Mouse (Mus musculus) liver, postnatal 0 days (tissue): ENCODE data around the gene Ssb. TPM values are rescaled to one million over a fixed set of nuclear protein-coding genes. Genes with fewer than 3 reads are reported as not detected.

Source experiments
- ATAC-seq: fragments of 200-750 bp; cut with Nextera tagmentation; 2 replicates; pipeline ENCODE4 v1.8.0; 2017; ENCODE audit warnings: mild to moderate bottlenecking, moderate library complexity
- DNase-seq: peaks from one replicate; pipeline ENCODE4 v3.0.0-alpha.2; 2016
- H3K27ac ChIP-seq: fragments of 300-500 bp; sonication (generic); 2 replicates; pipeline ENCODE4 v1.5.1; 2014; ENCODE audit warnings: antibody characterized with exemption, moderate library complexity, mild to moderate bottlenecking, low read depth
- H3K27me3 ChIP-seq: fragments of 300-500 bp; sonication (generic); 2 replicates; pipeline ENCODE4 v1.6.1; 2014; ENCODE audit warnings: low read length, control low read depth, mixed read lengths; ENCODE audit not compliant: insufficient read depth
- H3K36me3 ChIP-seq: fragments of 300-500 bp; sonication (generic); replicated peaks from 2 replicates; pipeline ENCODE4 v1.6.1; 2014; ENCODE audit warnings: mild to moderate bottlenecking, control low read depth, low read length, moderate library complexity, mixed read lengths; ENCODE audit not compliant: insufficient read depth
- H3K4me1 ChIP-seq: fragments of 300-500 bp; sonication (generic); 2 replicates; pipeline ENCODE4 v1.6.1; 2014; ENCODE audit warnings: antibody characterized with exemption, mild to moderate bottlenecking, control low read depth; ENCODE audit not compliant: insufficient read depth
- H3K4me2 ChIP-seq: fragments of 300-500 bp; sonication (generic); 2 replicates; pipeline ENCODE4 v1.6.1; 2014; ENCODE audit warnings: low read depth, mild to moderate bottlenecking, low read length, moderate library complexity, mixed read lengths
- H3K4me3 ChIP-seq: fragments of 300-500 bp; sonication (generic); 2 replicates; pipeline ENCODE4 v1.5.1; 2014; ENCODE audit warnings: low read depth, low read length
- H3K9ac ChIP-seq: fragments of 300-500 bp; sonication (generic); replicated peaks from 2 replicates; pipeline ENCODE4 v1.6.1; 2014; ENCODE audit warnings: mild to moderate bottlenecking, moderate library complexity
- H3K9me3 ChIP-seq: fragments of 300-500 bp; sonication (generic); 2 replicates; pipeline ENCODE4 v1.6.1; 2016; ENCODE audit warnings: mild to moderate bottlenecking, control low read depth, low read length, mixed read lengths
- CTCF ChIP-seq: sonication (generic); IDR thresholded peaks from 2 replicates; pipeline ENCODE4 v1.5.1; 2016; ENCODE audit warnings: antibody characterized with exemption, low read depth
- EP300 ChIP-seq: IDR thresholded peaks from 2 replicates; pipeline ENCODE4 v1.6.1; 2016; ENCODE audit warnings: antibody characterized with exemption, low read depth, mild to moderate bottlenecking
- WGBS: fragments of 180-500 bp; shearing (Covaris S2); extraction: QIAGEN DNeasy Blood & Tissue Kit; methylation state at CpG from one replicate; pipeline ENCODE4 v1.1.7; 2014; ENCODE audit not compliant: insufficient replicate concordance; 5-methylcytosine and 5-hydroxymethylcytosine counted together
- polyA plus RNA-seq: library from polyadenylated mRNA; unstranded; fragments of >200 nt; fragmentation: Nextera tagmentation; extraction: Ambion mirVana; gene quantifications from 2 replicates; pipeline ENCODE4 v1.2.1, GENCODE M21; 2015

The Ssb gene
- polyA plus RNA-seq, 1 experiment from 2014 or later: 128 TPM

DNA sequence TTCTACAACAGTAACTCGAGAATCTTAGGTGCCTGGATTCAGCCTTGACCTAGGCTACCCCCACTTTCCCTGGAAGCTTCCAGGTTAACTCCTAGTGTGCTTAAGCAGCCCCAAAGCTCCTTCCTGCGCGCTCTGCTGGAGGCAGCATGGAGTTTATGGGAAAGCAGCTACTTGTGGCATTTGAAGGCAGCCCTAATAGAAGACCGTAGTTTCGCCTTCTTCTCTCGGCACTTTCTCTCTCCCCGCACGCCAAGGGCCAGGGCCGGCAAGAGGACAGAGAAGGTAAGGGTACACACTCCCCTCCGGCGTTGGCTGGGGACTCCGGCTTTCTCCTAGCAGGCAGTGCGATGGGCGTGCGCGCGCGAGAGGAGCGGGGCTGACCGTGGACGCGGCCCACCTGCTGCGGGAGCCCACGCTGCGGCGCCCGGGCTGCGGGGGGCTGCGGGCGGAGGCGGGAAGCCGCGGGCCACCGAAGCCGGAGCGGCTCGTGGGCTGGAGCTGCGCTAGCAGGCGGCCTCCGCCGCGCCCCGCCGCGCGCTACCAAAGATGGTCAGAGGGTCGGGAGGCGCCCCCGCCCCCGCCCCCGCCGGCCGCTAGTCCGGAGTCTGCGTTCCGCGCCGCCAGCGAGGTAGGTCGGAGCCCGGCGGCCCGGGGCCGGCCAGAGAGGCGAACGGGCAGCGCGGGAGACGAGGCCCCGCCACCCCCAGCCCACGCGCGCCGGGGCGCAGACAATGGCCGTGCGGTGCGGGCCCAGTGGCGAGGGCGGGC is 38.8 kb upstream of the Ssb start:
- under 1% methylated on average over 45 of the region's 80 CpGs for WGBS
- H3K9ac ChIP-seq: peak overlapping the region; percentile 88
- ATAC-seq: peak; percentile 31
- peak overlapping the region; percentile 92 for H3K4me3 ChIP-seq
- peak overlapping the region; percentile 90 for H3K27ac ChIP-seq
- peaks cover 18% of the 10 kb centered on the region for H3K4me1 ChIP-seq
- H3K9me3 ChIP-seq: no peaks in the 10 kb centered on the region
- peak; percentile 60 for DNase-seq
- TF ChIP-seq CTCF (no peak), EP300 (no peak)
- H3K36me3 ChIP-seq: peaks cover 5% of the 10 kb centered on the region; the same call in 1 of the 2 replicates
- no peaks in the 10 kb centered on the region for H3K27me3 ChIP-seq
- H3K4me2 ChIP-seq: peak overlapping the region; percentile 99

DNA sequence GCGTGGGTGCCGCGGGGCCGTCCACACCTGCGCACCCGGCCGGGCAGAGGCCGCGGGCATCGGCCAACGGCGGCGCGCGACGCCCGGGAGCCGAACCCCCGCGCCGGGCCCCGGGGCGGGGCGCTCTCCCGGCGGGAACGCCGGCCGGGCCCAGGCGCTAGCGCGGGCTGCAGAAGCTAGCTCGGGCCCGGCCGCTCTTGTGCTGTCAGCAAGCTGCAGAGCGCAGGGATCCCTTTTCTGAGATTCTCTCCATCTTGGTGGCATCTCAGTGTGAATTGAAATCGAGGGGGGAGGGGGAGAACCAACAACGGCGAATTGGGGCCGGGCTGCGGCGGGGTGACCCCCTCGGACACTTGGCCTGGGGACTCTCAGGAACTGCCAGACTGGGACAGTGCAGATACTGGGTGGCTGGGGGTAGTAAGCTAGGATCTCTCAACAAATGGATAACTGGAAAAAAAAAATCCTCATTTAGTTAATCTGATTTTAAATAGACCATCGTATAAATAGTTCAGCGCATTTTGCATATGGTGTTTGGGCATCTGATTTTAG is 38.2 kb upstream of the Ssb start:
- H3K9me3 ChIP-seq: no peaks in the 10 kb centered on the region
- H3K4me1 ChIP-seq: peaks cover 18% of the 10 kb centered on the region
- ATAC-seq (peak; percentile 75), DNase-seq (peak; percentile 57)
- no peaks in the 10 kb centered on the region for H3K27me3 ChIP-seq
- TF ChIP-seq CTCF (no peak), EP300 (no peak)
- 4% methylated on average over 20 of the region's 45 CpGs for WGBS
- H3K9ac ChIP-seq: peak overlapping the region; percentile 88
- peak overlapping the region; percentile 90 for H3K27ac ChIP-seq
- peak overlapping the region; percentile 99 for H3K4me2 ChIP-seq
- peaks cover 7% of the 10 kb centered on the region; the same call in 1 of the 2 replicates for H3K36me3 ChIP-seq
- peak overlapping the region; percentile 92 for H3K4me3 ChIP-seq

DNA sequence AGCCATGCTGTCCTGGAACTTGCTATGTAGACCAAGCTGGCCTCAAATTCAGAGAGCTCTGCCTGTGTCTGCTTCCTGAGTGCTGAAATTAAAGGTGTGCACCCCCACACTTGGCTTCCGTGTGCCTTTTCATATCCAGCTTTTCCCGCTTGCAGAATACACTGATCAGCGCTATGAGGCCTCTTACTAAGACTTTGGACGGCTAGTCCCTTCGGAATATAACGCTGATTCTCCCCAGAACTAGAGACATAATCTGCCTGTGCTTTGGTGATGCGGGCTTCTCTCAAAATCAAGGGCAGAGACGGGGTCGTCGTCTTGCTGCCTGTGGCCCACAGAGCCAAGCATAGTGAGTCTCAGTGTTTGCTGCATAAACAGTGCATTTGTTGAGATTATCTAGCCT is 35.5 kb upstream of the Ssb start:
- Histone ChIP-seq H3K36me3 (peaks cover 22% of the 10 kb centered on the region), H3K9ac (no peak overlapping the region), H3K4me2 (no peak overlapping the region), H3K27me3 (no peaks in the 10 kb centered on the region), H3K4me1 (peaks cover 13% of the 10 kb centered on the region), H3K9me3 (no peaks in the 10 kb centered on the region), H3K27ac (no peak overlapping the region), H3K4me3 (no peak overlapping the region)
- WGBS: 89% methylated on average over 10 of the region's 10 CpGs
- TF ChIP-seq CTCF: no peak
- TF ChIP-seq EP300: no peak
- no peak for DNase-seq
- no peak for ATAC-seq

DNA sequence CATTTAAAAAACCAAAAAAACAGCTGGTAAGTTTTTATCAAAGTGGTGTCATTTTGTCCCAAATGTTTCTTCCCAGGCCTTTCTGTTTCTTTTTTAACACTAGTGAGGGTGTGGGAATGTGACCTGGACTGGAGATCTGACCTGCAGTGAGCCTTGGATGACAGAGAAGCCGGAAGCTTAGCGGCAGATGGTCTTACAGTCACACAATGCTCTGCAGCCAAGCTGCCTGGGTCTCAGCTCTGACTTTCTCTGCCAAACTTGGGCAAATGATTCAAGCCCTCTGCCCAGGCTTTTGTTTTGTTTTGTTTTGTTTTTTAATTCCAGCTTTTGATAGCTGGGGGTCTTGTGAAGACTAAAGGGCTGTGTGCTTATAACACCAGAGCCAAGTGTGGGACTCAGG is 35.0 kb upstream of the Ssb start:
- H3K9me3 ChIP-seq: no peaks in the 10 kb centered on the region
- peaks cover 26% of the 10 kb centered on the region for H3K36me3 ChIP-seq
- no peak for ATAC-seq
- no peak overlapping the region for H3K4me3 ChIP-seq
- DNase-seq: no peak
- no peak overlapping the region for H3K9ac ChIP-seq
- 0 out of 2 replicates have a peak overlapping the region, but pooled peaks have one; percentile 29 for H3K27ac ChIP-seq
- 84% methylated on average over 2 of the region's 2 CpGs for WGBS
- peaks cover 13% of the 10 kb centered on the region for H3K4me1 ChIP-seq
- TF ChIP-seq CTCF (no peak), EP300 (no peak)
- H3K27me3 ChIP-seq: no peaks in the 10 kb centered on the region
- H3K4me2 ChIP-seq: no peak overlapping the region

DNA sequence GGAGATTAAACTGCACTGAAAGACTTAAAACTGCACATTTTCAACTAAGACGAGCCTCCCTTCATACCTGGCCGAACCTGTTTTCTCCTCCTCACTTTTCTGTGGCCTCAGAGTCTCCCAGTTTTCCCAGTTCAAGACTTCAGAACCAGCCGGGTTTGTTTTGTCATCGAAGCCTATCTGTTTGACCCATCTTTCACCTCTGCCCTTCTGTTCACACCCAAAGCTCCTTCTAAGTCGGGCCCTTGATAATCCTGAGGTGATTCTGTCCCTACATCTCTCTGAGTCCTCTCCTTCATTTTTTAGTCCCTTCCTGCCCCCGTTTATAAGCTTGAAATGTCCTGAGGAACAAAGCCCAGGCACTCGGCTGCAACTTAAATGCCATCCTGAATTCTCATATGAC is 33.3 kb upstream of the Ssb start:
- H3K9me3 ChIP-seq: no peaks in the 10 kb centered on the region
- TF ChIP-seq CTCF (no peak), EP300 (no peak)
- no peaks in the 10 kb centered on the region for H3K27me3 ChIP-seq
- ATAC-seq (no peak), DNase-seq (no peak)
- peaks cover 27% of the 10 kb centered on the region for H3K36me3 ChIP-seq
- H3K4me1 ChIP-seq: peaks cover 6% of the 10 kb centered on the region; the same call in 1 of the 2 replicates
- H3K9ac ChIP-seq: no peak overlapping the region
- WGBS: 62% methylated on average over 7 of the region's 7 CpGs
- no peak overlapping the region for H3K27ac ChIP-seq
- no peak overlapping the region for H3K4me2 ChIP-seq
- H3K4me3 ChIP-seq: no peak overlapping the region

DNA sequence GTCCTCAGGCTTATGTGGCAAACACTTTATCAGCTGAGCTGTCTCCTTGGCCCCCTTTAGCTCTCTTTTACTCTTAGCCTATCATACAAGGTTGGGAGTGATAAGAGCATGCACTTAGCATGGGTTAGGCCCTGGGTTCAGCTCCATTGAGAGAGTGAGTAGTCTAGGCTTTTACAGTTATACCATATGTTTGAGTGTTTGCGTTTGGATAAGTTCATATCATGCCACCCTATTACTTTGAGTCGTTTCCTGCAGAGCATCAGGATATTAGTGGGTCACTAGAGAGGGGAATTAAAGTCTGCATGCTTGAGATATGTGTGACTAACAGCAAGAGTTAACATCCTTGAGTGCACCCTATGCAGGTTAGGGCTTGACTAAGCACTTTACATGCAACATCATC is 31.7 kb upstream of the Ssb start:
- no peak overlapping the region for H3K4me3 ChIP-seq
- peaks cover 3% of the 10 kb centered on the region; the same call in 1 of the 2 replicates for H3K4me1 ChIP-seq
- H3K27me3 ChIP-seq: no peaks in the 10 kb centered on the region
- H3K9ac ChIP-seq: no peak overlapping the region
- ATAC-seq (no peak), DNase-seq (no peak)
- H3K4me2 ChIP-seq: no peak overlapping the region
- H3K9me3 ChIP-seq: no peaks in the 10 kb centered on the region
- H3K27ac ChIP-seq: no peak overlapping the region
- WGBS: 58% methylated on average over 2 of the region's 2 CpGs
- H3K36me3 ChIP-seq: peaks cover 36% of the 10 kb centered on the region
- no peak for TF ChIP-seq CTCF
- TF ChIP-seq EP300: no peak
